Mouse (Mus musculus): ENCODE data around the gene Tfip11. TPM values are rescaled to one million over a fixed set of nuclear protein-coding genes. Genes with fewer than 3 reads are reported as not detected.

Tfip11 gene
- polyA plus RNA-seq (2014; fragmentation: Illumina TruSeq; extraction: RNeasy Lipid Tissue Mini Kit (QIAGEN cat#74804); ENCODE audit: low read depth, low replicate concordance) = 6.9 TPM

DNA sequence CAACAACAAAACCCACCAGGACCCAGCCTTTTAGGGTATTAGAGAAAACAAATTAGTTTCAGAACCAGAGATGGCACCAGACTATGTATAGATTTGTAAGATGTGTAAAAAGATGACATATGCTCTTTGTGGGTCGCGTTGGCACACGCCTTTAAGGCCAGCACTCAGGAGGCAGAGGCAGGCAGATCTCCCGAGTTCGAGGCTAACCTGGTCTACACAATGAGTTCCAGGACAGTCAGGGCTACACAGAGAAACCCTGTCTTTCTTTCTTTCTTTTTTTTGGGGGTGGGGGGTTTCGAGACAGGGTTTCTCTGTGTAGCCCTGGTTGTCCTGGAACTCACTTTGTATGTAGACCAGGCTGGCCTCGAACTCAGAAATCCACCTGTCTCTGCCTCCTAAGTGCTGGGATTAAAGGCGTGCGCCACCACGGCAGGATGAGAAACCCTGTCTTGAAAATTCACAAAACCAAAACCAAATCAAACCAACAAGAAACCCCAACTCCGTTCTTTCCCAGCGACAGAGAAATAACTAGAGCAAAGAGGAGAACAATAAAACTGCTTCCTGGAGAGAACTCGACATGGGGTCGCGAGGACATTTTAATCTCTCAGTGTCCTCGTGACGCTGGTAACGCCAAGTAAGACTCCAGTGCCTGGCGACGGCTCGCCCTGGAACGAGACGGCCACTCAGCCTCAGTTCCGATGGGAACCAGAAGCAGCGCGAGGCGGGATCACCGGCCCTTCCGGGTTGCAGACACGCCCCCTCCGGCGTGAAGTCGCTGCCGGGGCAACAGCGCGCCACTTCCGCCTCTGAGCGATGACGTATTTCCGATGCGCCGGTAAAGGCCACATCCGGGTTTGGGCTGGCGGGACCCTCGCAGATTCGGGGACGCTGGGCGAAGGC is at the start of gene Tfip11:
Gene Tfip11, plus strand, starts transcription at position 813 of the 900 bp plus-strand sequence.

DNA sequence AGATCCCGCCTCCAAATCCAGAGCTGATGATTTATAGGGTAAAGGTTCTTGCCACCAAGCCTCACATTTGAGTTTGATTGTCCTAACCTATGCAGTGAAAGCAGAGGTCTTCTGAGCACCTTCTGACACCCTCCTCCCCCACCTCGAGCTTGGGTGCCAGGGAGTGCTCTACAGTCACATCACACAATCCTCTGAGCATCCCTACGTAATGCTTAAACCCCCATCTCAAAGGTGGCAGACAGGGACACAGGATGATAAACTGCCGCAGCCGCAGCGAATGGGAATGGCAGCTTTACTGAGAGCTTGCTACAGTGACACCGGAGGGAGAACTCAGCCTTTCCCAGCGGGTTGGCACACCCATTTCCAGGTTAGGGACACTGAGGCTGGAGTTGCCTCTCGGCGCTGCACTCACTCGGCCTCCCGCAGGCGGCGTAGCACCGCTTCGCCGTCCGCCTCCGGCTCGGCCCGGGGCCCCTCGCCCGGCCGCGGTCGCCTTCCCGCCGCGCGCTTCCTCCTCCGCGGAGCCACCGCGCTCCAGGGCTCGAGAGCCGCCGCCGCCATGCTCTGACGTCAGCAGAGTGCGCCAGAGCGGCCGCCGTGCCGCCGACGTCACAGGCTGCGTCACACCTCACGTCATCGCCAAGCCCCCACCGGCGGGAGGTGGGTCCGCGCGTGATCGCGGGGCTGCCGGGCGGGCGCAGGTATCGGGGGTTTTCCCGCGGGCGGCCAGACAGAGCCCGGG is 16.5 kb downstream of the Tfip11 start, which contains the start of the genes Srrd and Hps4:
Gene Srrd, minus strand, starts transcription at position 578 of the 742 bp plus-strand sequence.
Gene Hps4, plus strand, starts transcription at position 621 of the 742 bp plus-strand sequence.

DNA sequence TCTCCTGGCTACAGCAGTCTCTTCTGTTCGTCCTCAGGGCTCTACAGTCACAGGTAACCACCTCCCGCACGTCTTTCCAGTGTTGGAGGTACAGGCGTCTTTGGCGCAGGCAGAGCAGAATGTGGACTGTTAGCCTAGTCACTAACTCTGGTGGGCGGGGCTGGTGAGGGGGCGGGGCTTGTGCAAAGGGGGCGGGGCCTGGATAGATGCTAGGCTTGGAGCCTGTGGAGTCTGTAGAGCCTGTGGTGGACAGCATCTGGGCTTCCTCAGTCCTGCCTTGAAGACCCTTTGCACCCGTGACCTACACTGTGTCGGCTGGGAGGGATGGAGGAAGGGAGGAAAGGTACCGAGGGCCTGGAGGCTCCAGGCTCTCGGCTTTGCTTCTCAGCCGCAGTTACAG is 29.8 kb downstream of the Tfip11 start, which contains the start of gene Gm6583:
Gene Gm6583, minus strand, starts transcription at position 124 of the 400 bp plus-strand sequence.

Other genes with a start within 250 kb of the Tfip11 start
- not detected for gene Cryba4, start 73.8 kb upstream of the Tfip11 start, polyA plus RNA-seq (2014; fragmentation: Illumina TruSeq; extraction: RNeasy Lipid Tissue Mini Kit (QIAGEN cat#74804); ENCODE audit: low read depth, low replicate concordance)
- gene Crybb1, start 70.5 kb upstream of the Tfip11 start, polyA plus RNA-seq (2014; fragmentation: Illumina TruSeq; extraction: RNeasy Lipid Tissue Mini Kit (QIAGEN cat#74804); ENCODE audit: low read depth, low replicate concordance) = not detected
- gene Tpst2, start 49.7 kb upstream of the Tfip11 start, polyA plus RNA-seq (2014; fragmentation: Illumina TruSeq; extraction: RNeasy Lipid Tissue Mini Kit (QIAGEN cat#74804); ENCODE audit: low read depth, low replicate concordance) = 5.1 TPM
- 1.5 TPM for gene Srrd, start 16.7 kb downstream of the Tfip11 start, polyA plus RNA-seq (2014; fragmentation: Illumina TruSeq; extraction: RNeasy Lipid Tissue Mini Kit (QIAGEN cat#74804); ENCODE audit: low read depth, low replicate concordance)
- 13.7 TPM for gene Hps4, start 16.7 kb downstream of the Tfip11 start, polyA plus RNA-seq (2014; fragmentation: Illumina TruSeq; extraction: RNeasy Lipid Tissue Mini Kit (QIAGEN cat#74804); ENCODE audit: low read depth, low replicate concordance)
- not detected for gene Gm6583, start 29.7 kb downstream of the Tfip11 start, polyA plus RNA-seq (2014; fragmentation: Illumina TruSeq; extraction: RNeasy Lipid Tissue Mini Kit (QIAGEN cat#74804); ENCODE audit: low read depth, low replicate concordance)
- not detected for gene Asphd2, start 68.5 kb downstream of the Tfip11 start, polyA plus RNA-seq (2014; fragmentation: Illumina TruSeq; extraction: RNeasy Lipid Tissue Mini Kit (QIAGEN cat#74804); ENCODE audit: low read depth, low replicate concordance)
- not detected for gene Gm6588, start 123.1 kb downstream of the Tfip11 start, polyA plus RNA-seq (2014; fragmentation: Illumina TruSeq; extraction: RNeasy Lipid Tissue Mini Kit (QIAGEN cat#74804); ENCODE audit: low read depth, low replicate concordance)